Mouse (Mus musculus): ENCODE data around the gene Gm20696.

DNA sequence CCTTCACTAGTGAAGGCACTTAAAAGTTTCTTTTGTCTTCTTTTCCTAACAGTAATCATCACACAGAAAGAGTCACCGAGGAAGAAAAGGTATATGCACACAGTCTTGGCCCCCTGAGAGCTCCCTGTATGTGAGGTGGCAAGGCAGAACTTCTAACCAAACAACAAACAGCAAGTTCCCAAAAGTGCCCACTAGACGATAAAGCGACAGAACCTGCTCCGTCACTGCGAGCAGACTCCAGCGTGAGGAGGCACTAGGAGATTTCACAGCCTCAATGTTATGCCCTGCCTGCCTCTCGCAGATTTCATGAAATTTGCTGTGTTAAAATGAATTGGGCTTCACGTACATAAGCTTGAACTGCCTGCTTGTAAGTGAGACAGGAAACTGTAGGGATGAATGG lies 46.6 kb downstream of the Gm20696 start:
- no peak for TF ChIP-seq CTCF (IDR thresholded peaks at IDR 0.05; ENCODE audit: extremely low read depth, insufficient read depth, low read length)
- TF ChIP-seq POLR2A (IDR thresholded peaks at IDR 0.05; ENCODE audit: extremely low read depth, insufficient read depth, low read length), result no peak
